Mouse (Mus musculus) liver, adult 2 months (tissue): Measurements from ENCODE around the gene Glyatl3.

Experiments
- CTCF ChIP-seq: fragments of 200-500 bp; IDR thresholded peaks from 2 replicates; pipeline ENCODE4 v1.5.1; 2011; ENCODE audit warnings: low read depth, low read length, control low read depth
- POLR2A ChIP-seq: fragments of 200-500 bp; IDR thresholded peaks from 2 replicates; pipeline ENCODE4 v1.6.1; 2011; ENCODE audit warnings: low read length, control low read depth; ENCODE audit not compliant: insufficient read depth; ENCODE audit errors: extremely low read depth

DNA sequence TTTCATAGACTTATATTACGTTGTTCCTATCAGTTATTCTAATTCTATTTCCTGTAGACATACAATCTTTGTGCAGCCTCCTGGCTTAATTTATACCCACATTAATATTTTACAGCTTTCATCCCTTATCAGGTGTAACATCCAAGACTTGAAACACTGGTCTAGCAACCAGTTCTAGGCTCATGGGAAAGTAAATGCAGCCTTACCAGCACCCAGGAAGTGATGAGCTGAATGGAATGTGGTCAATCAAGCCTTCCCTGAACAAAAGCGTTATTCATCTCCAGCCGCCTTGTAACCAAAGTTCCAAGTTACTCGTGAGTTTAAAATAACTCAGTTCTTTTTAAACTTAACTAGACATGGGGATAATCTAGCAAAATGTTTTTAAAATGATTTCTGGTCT is 29.0 kb downstream of the Glyatl3 start:
- TF ChIP-seq POLR2A = no peak
- no peak for TF ChIP-seq CTCF
